Mouse (Mus musculus): ENCODE data around the gene Prdx1. TPM values are rescaled to one million over a fixed set of nuclear protein-coding genes. Genes with fewer than 3 reads are reported as not detected.

The Prdx1 gene
- 1,922 and 2,187 TPM in 2 replicates for polyA plus RNA-seq (2011; ENCODE audit: insufficient read depth, insufficient read length, low read depth, missing spikeins)

DNA sequence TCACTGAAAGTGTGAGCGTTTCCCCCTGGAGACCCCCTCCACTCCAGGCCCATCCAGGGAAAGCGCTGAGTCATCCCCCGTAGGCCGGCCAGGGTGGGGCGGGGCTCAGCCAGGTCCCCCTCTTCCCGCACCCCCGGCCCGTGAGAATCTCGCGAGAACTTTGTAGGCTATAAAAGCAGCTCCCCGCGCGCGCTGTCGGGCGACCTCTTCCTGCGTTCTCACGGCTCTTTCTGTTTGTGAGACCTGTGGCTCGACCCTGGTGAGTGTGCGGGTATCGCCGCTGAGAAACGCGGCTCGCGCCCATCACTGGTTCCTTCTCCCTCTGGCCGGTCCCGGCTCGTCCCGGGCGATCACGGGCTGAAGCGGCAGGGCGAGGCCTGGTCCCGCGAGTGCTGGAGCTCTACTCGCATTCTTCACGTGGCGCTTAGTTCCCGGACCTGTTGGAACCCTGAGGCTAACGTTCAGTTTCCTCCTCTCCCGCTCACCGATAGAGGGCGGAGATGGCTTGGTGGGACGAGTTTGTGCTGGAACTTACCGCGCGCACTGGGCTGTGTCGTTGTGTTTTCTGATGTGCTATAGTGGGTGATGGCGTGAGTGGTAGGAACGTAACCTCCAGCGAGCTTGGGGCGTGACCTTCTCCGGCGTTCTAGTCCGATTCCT is at the start of gene Prdx1:
Prdx1 (plus strand) TSS at position 143 of the 660 bp plus-strand sequence.
- Histone ChIP-seq H3K4me3 (ENCODE audit: low read depth, low read length) (peak within 1 kb of the TSS; percentile 100), H3K9ac (ENCODE audit: low read depth, poor library complexity, severe bottlenecking) (peak within 1 kb of the TSS; percentile 62), H3K9me3 (replicated peaks; ENCODE audit: control insufficient read depth, insufficient read depth, low read length, poor library complexity, severe bottlenecking) (no peaks in the 10 kb centered on the region), H3K27me3 (ENCODE audit: control insufficient read depth, insufficient read depth, low read length, poor library complexity, severe bottlenecking) (no peaks in the 10 kb centered on the region), H3K4me1 (ENCODE audit: control insufficient read depth, insufficient read depth, low read length) (no peaks in the 10 kb centered on the region), H3K27ac (ENCODE audit: insufficient read depth, low read length) (peak within 1 kb of the TSS; percentile 97), H3K36me3 (ENCODE audit: control insufficient read depth, insufficient read depth, low read length, poor library complexity, severe bottlenecking) (peaks cover 41% of the 10 kb centered on the region)
- TF ChIP-seq CTCF (IDR thresholded peaks at IDR 0.05; ENCODE audit: low read depth, low read length) (peak; percentile 64), POLR2A (IDR thresholded peaks at IDR 0.05; ENCODE audit: insufficient read depth, low read length) (peak; percentile 98), EP300 (IDR thresholded peaks at IDR 0.05; ENCODE audit: insufficient read depth, low read depth, low read length) (peak; percentile 77)

DNA sequence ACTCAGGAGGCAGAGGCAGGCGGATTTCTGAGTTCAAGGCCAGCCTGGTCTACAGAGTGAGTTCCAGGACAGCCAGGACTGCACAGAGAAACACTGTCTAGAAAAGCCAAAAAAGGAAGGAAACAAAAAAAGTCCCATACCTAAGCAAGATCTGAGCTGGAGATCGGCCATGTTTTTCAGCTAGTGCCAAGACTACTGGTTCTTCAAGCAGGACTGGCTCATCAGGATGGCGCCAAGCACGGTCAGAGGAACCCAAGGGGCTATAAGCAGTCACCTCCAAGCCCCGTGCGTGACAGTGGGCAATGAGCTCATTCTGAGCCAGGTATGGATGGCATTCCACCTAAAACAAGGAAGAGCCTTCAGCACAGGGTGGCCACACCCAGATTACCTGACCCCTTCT is 46.5 kb upstream of the Prdx1 start:
- Histone ChIP-seq H3K27me3 (ENCODE audit: control insufficient read depth, insufficient read depth, low read length, poor library complexity, severe bottlenecking) (no peaks in the 10 kb centered on the region), H3K4me3 (ENCODE audit: low read depth, low read length) (no peak overlapping the region), H3K9me3 (replicated peaks; ENCODE audit: control insufficient read depth, insufficient read depth, low read length, poor library complexity, severe bottlenecking) (no peaks in the 10 kb centered on the region), H3K27ac (ENCODE audit: insufficient read depth, low read length) (no peak overlapping the region), H3K4me1 (ENCODE audit: control insufficient read depth, insufficient read depth, low read length) (no peaks in the 10 kb centered on the region), H3K9ac (ENCODE audit: low read depth, poor library complexity, severe bottlenecking) (no peak overlapping the region), H3K36me3 (ENCODE audit: control insufficient read depth, insufficient read depth, low read length, poor library complexity, severe bottlenecking) (peaks cover 64% of the 10 kb centered on the region)
- TF ChIP-seq POLR2A (IDR thresholded peaks at IDR 0.05; ENCODE audit: insufficient read depth, low read length) = no peak
- no peak for TF ChIP-seq CTCF (IDR thresholded peaks at IDR 0.05; ENCODE audit: low read depth, low read length)
- TF ChIP-seq EP300 (IDR thresholded peaks at IDR 0.05; ENCODE audit: insufficient read depth, low read depth, low read length) = no peak

DNA sequence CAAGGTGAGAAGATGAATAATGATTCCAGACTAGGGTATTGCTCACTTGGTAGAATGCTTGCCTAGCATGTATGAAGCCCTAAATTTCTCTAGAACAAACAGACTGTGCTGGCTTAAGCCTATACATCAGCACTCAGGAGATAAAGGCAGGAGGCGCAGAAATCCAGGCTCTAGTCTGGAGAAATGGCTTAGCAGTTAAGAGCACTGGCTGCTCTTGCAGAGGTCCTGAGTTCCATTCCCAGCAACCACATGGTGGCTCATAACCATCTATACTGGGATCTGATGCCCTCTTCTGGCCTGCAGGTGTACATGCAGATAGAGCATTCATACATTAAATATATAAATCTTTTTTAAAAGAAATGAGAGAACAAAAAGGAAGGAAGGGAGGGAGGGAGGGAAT is 43.3 kb upstream of the Prdx1 start:
- Histone ChIP-seq H3K36me3 (ENCODE audit: control insufficient read depth, insufficient read depth, low read length, poor library complexity, severe bottlenecking) (peaks cover 56% of the 10 kb centered on the region), H3K27ac (ENCODE audit: insufficient read depth, low read length) (no peak overlapping the region), H3K4me1 (ENCODE audit: control insufficient read depth, insufficient read depth, low read length) (no peaks in the 10 kb centered on the region), H3K9ac (ENCODE audit: low read depth, poor library complexity, severe bottlenecking) (no peak overlapping the region), H3K27me3 (ENCODE audit: control insufficient read depth, insufficient read depth, low read length, poor library complexity, severe bottlenecking) (no peaks in the 10 kb centered on the region), H3K9me3 (replicated peaks; ENCODE audit: control insufficient read depth, insufficient read depth, low read length, poor library complexity, severe bottlenecking) (no peaks in the 10 kb centered on the region), H3K4me3 (ENCODE audit: low read depth, low read length) (no peak overlapping the region)
- TF ChIP-seq POLR2A (IDR thresholded peaks at IDR 0.05; ENCODE audit: insufficient read depth, low read length) (no peak), CTCF (IDR thresholded peaks at IDR 0.05; ENCODE audit: low read depth, low read length) (no peak), EP300 (IDR thresholded peaks at IDR 0.05; ENCODE audit: insufficient read depth, low read depth, low read length) (no peak)

DNA sequence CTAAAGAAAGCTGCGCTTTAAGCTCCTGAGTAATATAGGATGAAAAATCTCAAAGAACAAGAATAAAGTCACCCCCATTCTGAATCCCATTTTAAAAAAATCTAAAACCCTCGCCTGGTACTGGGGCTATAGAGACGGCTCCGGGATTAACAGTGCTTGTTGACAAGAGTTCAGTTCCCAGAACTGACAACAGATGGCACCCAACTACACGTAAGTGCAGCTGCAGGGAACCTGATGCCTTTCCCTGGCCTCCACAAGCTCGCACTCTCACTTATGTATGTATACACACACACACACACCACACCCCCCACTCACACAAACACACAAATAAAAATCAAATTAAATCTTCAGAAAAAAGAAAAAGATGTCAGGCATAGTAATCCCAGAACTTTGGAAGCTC is 41.0 kb upstream of the Prdx1 start:
- Histone ChIP-seq H3K9me3 (replicated peaks; ENCODE audit: control insufficient read depth, insufficient read depth, low read length, poor library complexity, severe bottlenecking) (no peaks in the 10 kb centered on the region), H3K36me3 (ENCODE audit: control insufficient read depth, insufficient read depth, low read length, poor library complexity, severe bottlenecking) (peaks cover 55% of the 10 kb centered on the region), H3K4me3 (ENCODE audit: low read depth, low read length) (no peak overlapping the region), H3K27me3 (ENCODE audit: control insufficient read depth, insufficient read depth, low read length, poor library complexity, severe bottlenecking) (no peaks in the 10 kb centered on the region), H3K4me1 (ENCODE audit: control insufficient read depth, insufficient read depth, low read length) (no peaks in the 10 kb centered on the region), H3K27ac (ENCODE audit: insufficient read depth, low read length) (no peak overlapping the region), H3K9ac (ENCODE audit: low read depth, poor library complexity, severe bottlenecking) (no peak overlapping the region)
- TF ChIP-seq CTCF (IDR thresholded peaks at IDR 0.05; ENCODE audit: low read depth, low read length) = peak; percentile 58
- TF ChIP-seq POLR2A (IDR thresholded peaks at IDR 0.05; ENCODE audit: insufficient read depth, low read length) = no peak

- no peak overlapping the region for H3K9ac ChIP-seq (ENCODE audit: low read depth, poor library complexity, severe bottlenecking)
- TF ChIP-seq CTCF (IDR thresholded peaks at IDR 0.05; ENCODE audit: low read depth, low read length) (no peak), EP300 (IDR thresholded peaks at IDR 0.05; ENCODE audit: insufficient read depth, low read depth, low read length) (no peak), POLR2A (IDR thresholded peaks at IDR 0.05; ENCODE audit: insufficient read depth, low read length) (no peak)
- H3K36me3 ChIP-seq (ENCODE audit: control insufficient read depth, insufficient read depth, low read length, poor library complexity, severe bottlenecking) = peaks cover 48% of the 10 kb centered on the region
- H3K27ac ChIP-seq (ENCODE audit: insufficient read depth, low read length) = no peak overlapping the region
- H3K27me3 ChIP-seq (ENCODE audit: control insufficient read depth, insufficient read depth, low read length, poor library complexity, severe bottlenecking) = no peaks in the 10 kb centered on the region
- no peak overlapping the region for H3K4me3 ChIP-seq (ENCODE audit: low read depth, low read length)
- no peaks in the 10 kb centered on the region for H3K9me3 ChIP-seq (replicated peaks; ENCODE audit: control insufficient read depth, insufficient read depth, low read length, poor library complexity, severe bottlenecking)
- no peaks in the 10 kb centered on the region for H3K4me1 ChIP-seq (ENCODE audit: control insufficient read depth, insufficient read depth, low read length)
Measured at GRCm38 (mm10) chr4:116645624-116646023, 39.7 kb upstream of the Prdx1 start.

GRCm38 (mm10) chr4:116649411-116649810 is 35.9 kb upstream of the Prdx1 start:
- Histone ChIP-seq H3K27ac (ENCODE audit: insufficient read depth, low read length) (no peak overlapping the region), H3K4me3 (ENCODE audit: low read depth, low read length) (no peak overlapping the region), H3K9ac (ENCODE audit: low read depth, poor library complexity, severe bottlenecking) (peak overlapping the region; percentile 86), H3K36me3 (ENCODE audit: control insufficient read depth, insufficient read depth, low read length, poor library complexity, severe bottlenecking) (peaks cover 30% of the 10 kb centered on the region), H3K4me1 (ENCODE audit: control insufficient read depth, insufficient read depth, low read length) (no peaks in the 10 kb centered on the region), H3K9me3 (replicated peaks; ENCODE audit: control insufficient read depth, insufficient read depth, low read length, poor library complexity, severe bottlenecking) (no peaks in the 10 kb centered on the region), H3K27me3 (ENCODE audit: control insufficient read depth, insufficient read depth, low read length, poor library complexity, severe bottlenecking) (no peaks in the 10 kb centered on the region)
- TF ChIP-seq EP300 (IDR thresholded peaks at IDR 0.05; ENCODE audit: insufficient read depth, low read depth, low read length) = no peak
- no peak for TF ChIP-seq CTCF (IDR thresholded peaks at IDR 0.05; ENCODE audit: low read depth, low read length)
- no peak for TF ChIP-seq POLR2A (IDR thresholded peaks at IDR 0.05; ENCODE audit: insufficient read depth, low read length)

All from ES-Bruce4 (cell line).